In the genomic region with DNA sequence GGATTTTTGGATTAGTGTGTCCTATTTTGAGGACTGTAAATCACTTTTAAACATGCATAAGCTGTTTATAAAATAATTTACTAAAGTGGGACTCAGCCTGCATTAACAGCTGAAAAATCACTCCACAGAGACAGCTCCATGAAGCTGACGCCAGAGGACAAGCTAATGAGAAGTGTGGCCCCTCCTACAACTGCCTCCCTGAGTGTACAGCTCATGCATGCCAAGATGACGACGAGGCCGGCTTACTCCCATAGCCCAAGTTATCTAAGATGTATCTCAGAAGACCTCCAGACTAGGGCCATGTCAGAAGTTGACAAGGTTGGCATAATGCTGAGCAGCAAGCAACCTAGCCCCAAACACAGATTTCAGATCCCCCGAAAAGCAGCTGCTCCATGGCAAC, we compare ENCODE assay signal across 25 mouse cellular contexts.
"Had no signal": no experiment of that assay in that cellular context is flagged by ENCODE, and none has a peak within 500 bp of the region (broad histone marks: within the 10 kb centered on the region; RNA-seq: fewer than 3 reads in every experiment).

No protein-coding gene starts in this region.

- H3K9me3 ChIP-seq: heart, embryonic 13.5 days; heart, embryonic 15.5 days; hindbrain, embryonic 13.5 days; hindbrain, embryonic 15.5 days; kidney, embryonic 15.5 days; limb, embryonic 13.5 days; limb, embryonic 15.5 days had no signal

- H3K9ac ChIP-seq: forebrain, postnatal 0 days; heart, embryonic 13.5 days; heart, embryonic 15.5 days; hindbrain, embryonic 13.5 days; hindbrain, embryonic 15.5 days; kidney, embryonic 15.5 days; limb, embryonic 13.5 days; limb, embryonic 15.5 days had no signal

- H3K4me3 ChIP-seq: heart, adult 2 months; heart, embryonic 13.5 days; heart, embryonic 15.5 days; hindbrain, embryonic 13.5 days; hindbrain, embryonic 15.5 days; kidney, embryonic 15.5 days; limb, embryonic 13.5 days; limb, embryonic 15.5 days had no signal

- H3K4me2 ChIP-seq: heart, embryonic 11.5 days; heart, embryonic 13.5 days; heart, embryonic 15.5 days; hindbrain, embryonic 13.5 days; hindbrain, embryonic 15.5 days; kidney, embryonic 15.5 days; limb, embryonic 13.5 days; limb, embryonic 15.5 days had no signal

- H3K27ac ChIP-seq: heart, adult 2 months; heart, embryonic 13.5 days; heart, embryonic 15.5 days; hindbrain, embryonic 13.5 days; hindbrain, embryonic 15.5 days; hindbrain, postnatal 0 days; kidney, embryonic 15.5 days; kidney, postnatal 0 days; limb, embryonic 13.5 days; limb, embryonic 15.5 days had no signal

- H3K36me3 ChIP-seq: heart, embryonic 13.5 days; heart, embryonic 15.5 days; hindbrain, embryonic 13.5 days; hindbrain, embryonic 15.5 days; kidney, embryonic 15.5 days; limb, embryonic 13.5 days; limb, embryonic 15.5 days had no signal

- ATAC-seq: forebrain, postnatal 0 days; hindbrain, postnatal 0 days; intestine, embryonic 16.5 days had no signal

- DNase-seq: forebrain, postnatal 0 days; gastrocnemius, postnatal 14 days; gastrocnemius, postnatal 36 days; heart, adult 2 months; heart, postnatal 14 days; heart, postnatal 36 days; kidney, adult 11 months; kidney, adult 2 months; kidney, adult 9 months; kidney, postnatal 14 days; kidney, postnatal 36 days; layer of hippocampus, adult 9-11 months; layer of hippocampus, postnatal 36 days; left cerebral cortex, postnatal 4 days had no signal

- H3K4me1 ChIP-seq: heart, embryonic 13.5 days; heart, embryonic 15.5 days; hindbrain, embryonic 13.5 days; hindbrain, embryonic 15.5 days; kidney, embryonic 15.5 days; limb, embryonic 13.5 days; limb, embryonic 15.5 days had no signal

- H3K27me3 ChIP-seq: heart, embryonic 13.5 days; heart, embryonic 15.5 days; hindbrain, embryonic 13.5 days; hindbrain, embryonic 15.5 days; kidney, embryonic 15.5 days; limb, embryonic 13.5 days; limb, embryonic 15.5 days had no signal
